Mouse (Mus musculus) intestine, embryonic 14.5 days (tissue): ENCODE measurements around the gene Aldh1l2. TPM values are rescaled to one million over a fixed set of nuclear protein-coding genes. Genes with fewer than 3 reads are reported as not detected.

Experiments
- ATAC-seq: fragments of 200-750 bp; cut with Nextera tagmentation; replicated peaks from 2 replicates; pipeline ENCODE4 v1.8.0; 2017; ENCODE audit warnings: low read depth, moderate number of reproducible peaks, moderate TSS enrichment, moderate library complexity; ENCODE audit not compliant: low FRiP score, low TSS enrichment
- DNase-seq: peaks from one replicate; pipeline ENCODE4 v3.0.0-alpha.2; 2018; ENCODE audit warnings: low spot score
- H3K27ac ChIP-seq: fragments of 300-500 bp; sonication (generic); 2 replicates; pipeline ENCODE4 v1.5.1; 2014; ENCODE audit warnings: low read depth, mild to moderate bottlenecking, control low read depth
- H3K27me3 ChIP-seq: fragments of 300-500 bp; sonication (generic); replicated peaks from 2 replicates; pipeline ENCODE4 v1.6.1; 2014; ENCODE audit warnings: low read length, control low read depth; ENCODE audit not compliant: control insufficient read depth, insufficient read depth
- H3K36me3 ChIP-seq: fragments of 300-500 bp; sonication (generic); 2 replicates; pipeline ENCODE4 v1.6.1; 2014; ENCODE audit warnings: low read length, control low read depth; ENCODE audit not compliant: control insufficient read depth, insufficient read depth
- H3K4me1 ChIP-seq: fragments of 300-500 bp; sonication (generic); replicated peaks from 2 replicates; pipeline ENCODE4 v1.6.1; 2014; ENCODE audit warnings: low read length, control low read depth, mixed read lengths; ENCODE audit not compliant: control insufficient read depth, insufficient read depth
- H3K4me2 ChIP-seq: fragments of 300-500 bp; sonication (generic); 2 replicates; pipeline ENCODE4 v1.6.1; 2014; ENCODE audit warnings: low read length
- H3K4me3 ChIP-seq: fragments of 300-500 bp; sonication (generic); 2 replicates; pipeline ENCODE4 v1.5.1; 2014; ENCODE audit warnings: low read depth, low read length, control low read depth, mixed read lengths
- H3K9ac ChIP-seq: fragments of 300-500 bp; sonication (generic); 2 replicates; pipeline ENCODE4 v1.6.1; 2014; ENCODE audit warnings: mild to moderate bottlenecking, low read length
- H3K9me3 ChIP-seq: fragments of 300-500 bp; sonication (generic); 2 replicates; pipeline ENCODE4 v1.6.1; 2016; ENCODE audit warnings: low read length, control low read depth; ENCODE audit not compliant: control insufficient read depth
- WGBS: fragments of 180-500 bp; shearing (Covaris S2); extraction: QIAGEN DNeasy Blood & Tissue Kit; methylation state at CpG from one replicate; pipeline ENCODE4 v1.1.7; 2014; 5-methylcytosine and 5-hydroxymethylcytosine counted together
- polyA plus RNA-seq: library from polyadenylated mRNA; unstranded; fragments of >200 nt; fragmentation: Nextera tagmentation; extraction: Ambion mirVana; gene quantifications from 2 replicates; pipeline ENCODE4 v1.2.1, GENCODE M21; 2014

Aldh1l2 gene
- polyA plus RNA-seq, 1 experiment from 2014 or later = 2.2 TPM

GRCm38 (mm10) chr10:83508962-83509660, 24.8 kb downstream of the Aldh1l2 start:
- no peak overlapping the region for H3K4me3 ChIP-seq
- no peaks in the 10 kb centered on the region for H3K4me1 ChIP-seq
- ATAC-seq (no peak), DNase-seq (no peak)
- no peaks in the 10 kb centered on the region for H3K9me3 ChIP-seq
- no peaks in the 10 kb centered on the region for H3K27me3 ChIP-seq
- H3K9ac ChIP-seq = no peak overlapping the region
- no peak overlapping the region for H3K4me2 ChIP-seq
- H3K36me3 ChIP-seq = no peaks in the 10 kb centered on the region
- 62% methylated on average over 8 of the region's 8 CpGs for WGBS
- H3K27ac ChIP-seq = no peak overlapping the region

DNA sequence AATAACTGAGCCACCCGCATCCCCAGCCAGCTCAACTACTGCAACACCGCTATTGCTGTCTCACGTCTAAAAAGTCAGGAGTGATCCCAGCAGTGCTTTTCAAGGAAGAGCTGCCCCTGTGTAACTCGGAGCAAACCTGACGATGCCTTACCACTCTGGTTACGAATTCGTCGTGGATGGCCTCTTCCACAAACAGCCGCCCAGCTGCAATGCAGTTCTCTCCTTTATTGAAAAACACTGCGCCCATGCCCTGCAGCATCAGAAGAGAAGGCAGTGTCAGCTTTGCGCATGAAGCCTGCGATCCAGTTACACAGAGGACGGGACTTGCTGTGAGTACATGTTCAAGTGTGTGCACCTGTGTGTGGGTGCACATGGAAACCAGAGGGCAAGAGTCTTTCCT, 36.6 kb downstream of the Aldh1l2 start:
- no peak overlapping the region for H3K27ac ChIP-seq
- no peaks in the 10 kb centered on the region for H3K9me3 ChIP-seq
- H3K36me3 ChIP-seq = no peaks in the 10 kb centered on the region
- no peaks in the 10 kb centered on the region for H3K27me3 ChIP-seq
- H3K4me2 ChIP-seq = no peak overlapping the region
- no peak overlapping the region for H3K4me3 ChIP-seq
- DNase-seq (no peak), ATAC-seq (no peak)
- no peaks in the 10 kb centered on the region for H3K4me1 ChIP-seq
- H3K9ac ChIP-seq = no peak overlapping the region
- 84% methylated on average over 13 of the region's 13 CpGs for WGBS

DNA sequence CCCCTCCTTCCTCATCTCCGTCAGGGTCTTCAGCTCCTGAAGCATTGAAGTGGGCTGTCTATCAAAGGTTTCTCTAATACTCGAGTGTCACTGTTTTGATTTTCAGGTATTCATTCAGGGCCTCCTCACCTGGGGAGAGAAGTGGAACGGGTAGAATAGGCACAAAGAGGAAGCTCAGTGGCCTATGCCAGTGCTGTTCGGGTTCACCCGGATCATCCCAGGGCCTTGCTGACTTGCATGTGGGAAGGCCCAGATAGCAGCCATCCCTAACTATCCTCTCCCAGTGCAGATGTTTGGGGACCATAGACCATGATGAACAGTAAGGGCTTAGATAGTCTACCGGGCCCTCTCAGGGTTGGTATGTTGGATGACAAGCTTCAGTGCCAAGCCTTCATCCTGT, 43.4 kb downstream of the Aldh1l2 start:
- DNase-seq = no peak
- Histone ChIP-seq H3K4me3 (no peak overlapping the region), H3K9ac (no peak overlapping the region), H3K36me3 (no peaks in the 10 kb centered on the region), H3K27ac (no peak overlapping the region), H3K9me3 (no peaks in the 10 kb centered on the region), H3K27me3 (no peaks in the 10 kb centered on the region), H3K4me2 (no peak overlapping the region), H3K4me1 (no peaks in the 10 kb centered on the region)
- no peak for ATAC-seq
- 93% methylated on average over 6 of the region's 6 CpGs for WGBS

DNA sequence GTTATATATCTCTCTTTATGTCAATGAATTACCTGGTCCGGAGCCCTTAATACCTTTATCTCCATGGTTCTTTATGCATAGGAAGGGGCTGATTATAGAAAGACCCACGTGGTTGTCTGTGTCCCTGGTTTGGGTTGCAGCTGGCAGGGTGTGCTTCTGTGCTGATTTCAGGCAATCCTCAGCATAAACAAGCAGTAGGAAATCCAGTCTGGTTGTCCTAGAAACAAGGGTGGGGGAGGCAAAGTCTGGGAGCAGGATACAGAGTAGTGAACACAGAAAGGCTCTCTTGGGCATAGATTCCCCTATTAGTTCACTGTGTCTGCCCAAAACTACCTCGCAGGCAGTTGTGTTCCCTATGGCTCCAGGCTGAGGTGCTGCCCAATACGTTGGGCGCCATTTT, 56.7 kb downstream of the Aldh1l2 start:
- WGBS = 77% methylated on average over 5 of the region's 5 CpGs
- DNase-seq (peak; percentile 39), ATAC-seq (no peak)
- Histone ChIP-seq H3K27ac (no peak overlapping the region), H3K9me3 (no peaks in the 10 kb centered on the region), H3K9ac (no peak overlapping the region), H3K4me1 (no peaks in the 10 kb centered on the region), H3K27me3 (no peaks in the 10 kb centered on the region), H3K4me2 (no peak overlapping the region), H3K4me3 (no peak overlapping the region), H3K36me3 (no peaks in the 10 kb centered on the region)

DNA sequence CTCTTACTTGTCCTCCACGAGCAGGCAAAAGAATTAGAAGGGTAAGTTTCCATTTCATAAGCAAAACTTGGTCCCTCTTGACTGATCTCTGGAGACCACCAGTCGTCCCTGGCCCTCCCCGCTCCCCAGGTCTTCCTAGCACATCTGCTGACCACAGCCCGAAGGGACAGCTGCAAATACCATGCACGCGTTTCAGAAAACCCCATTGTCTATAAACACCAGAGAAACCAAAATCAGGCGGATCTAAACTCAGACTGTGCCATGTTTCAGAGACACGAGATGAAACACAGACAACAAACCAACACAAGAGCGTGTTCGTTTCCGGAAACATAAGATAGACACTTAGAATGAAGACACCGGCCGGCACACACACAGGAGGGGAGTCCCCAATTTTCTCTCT, 58.7 kb downstream of the Aldh1l2 start:
- Histone ChIP-seq H3K27ac (no peak overlapping the region), H3K9ac (no peak overlapping the region), H3K9me3 (no peaks in the 10 kb centered on the region), H3K27me3 (no peaks in the 10 kb centered on the region), H3K4me1 (no peaks in the 10 kb centered on the region), H3K4me2 (no peak overlapping the region), H3K36me3 (no peaks in the 10 kb centered on the region), H3K4me3 (no peak overlapping the region)
- 91% methylated on average over 13 of the region's 13 CpGs for WGBS
- ATAC-seq (no peak), DNase-seq (peak; percentile 1)

GRCm38 (mm10) chr10:83457531-83457930, 76.4 kb downstream of the Aldh1l2 start:
- ATAC-seq (no peak), DNase-seq (no peak)
- 90% methylated on average over 3 of the region's 3 CpGs for WGBS
- Histone ChIP-seq H3K4me2 (no peak overlapping the region), H3K27me3 (no peaks in the 10 kb centered on the region), H3K36me3 (no peaks in the 10 kb centered on the region), H3K9ac (no peak overlapping the region), H3K27ac (no peak overlapping the region), H3K4me3 (no peak overlapping the region), H3K9me3 (peaks cover 17% of the 10 kb centered on the region), H3K4me1 (no peaks in the 10 kb centered on the region)

DNA sequence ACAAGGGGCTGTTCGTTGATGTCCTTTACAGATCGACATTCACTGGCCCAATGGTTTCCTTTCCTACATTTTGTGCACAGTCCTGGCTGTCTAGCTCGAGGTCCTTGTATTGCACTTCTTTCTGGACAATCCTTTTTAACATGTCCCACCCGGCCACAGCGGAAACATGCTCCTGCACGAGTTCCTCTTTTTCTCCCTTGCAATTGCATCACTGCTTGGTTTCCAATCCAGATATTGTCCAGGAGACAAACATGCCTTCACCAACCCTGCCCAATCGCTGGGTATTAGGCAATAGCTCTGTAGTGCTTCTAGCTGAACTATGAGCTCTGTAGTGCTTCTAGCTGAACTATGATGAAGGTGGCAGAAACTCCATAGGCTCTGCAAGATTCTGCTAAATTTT, 85.4 kb downstream of the Aldh1l2 start:
- WGBS = 93% methylated on average over 7 of the region's 7 CpGs

More for the DNA sequence above, 85.4 kb downstream of the Aldh1l2 start:
- no peak for ATAC-seq
- no peak for DNase-seq
- H3K27ac ChIP-seq = no peak overlapping the region
- H3K4me3 ChIP-seq = no peak overlapping the region
- H3K36me3 ChIP-seq = no peaks in the 10 kb centered on the region
- no peak overlapping the region for H3K9ac ChIP-seq
- no peak overlapping the region for H3K4me2 ChIP-seq
- no peaks in the 10 kb centered on the region for H3K27me3 ChIP-seq
- H3K9me3 ChIP-seq = peaks cover 11% of the 10 kb centered on the region; the same call in 1 of the 2 replicates
- no peaks in the 10 kb centered on the region for H3K4me1 ChIP-seq

Other genes with a start within 250 kb of the Aldh1l2 start
- 0.89 and 1.6 TPM in 2 replicates for gene Slc41a2, start 196.3 kb downstream of the Aldh1l2 start, polyA plus RNA-seq
- gene D10Wsu102e, start 173.9 kb downstream of the Aldh1l2 start, polyA plus RNA-seq = 0.66 and 0.79 TPM in 2 replicates
- gene Washc4, start 9.6 kb upstream of the Aldh1l2 start, polyA plus RNA-seq = 39.5 and 42.2 TPM in 2 replicates
- 37.7 and 44.4 TPM in 2 replicates for gene Appl2, start 114.6 kb upstream of the Aldh1l2 start, polyA plus RNA-seq
- 24.6 and 25.5 TPM in 2 replicates for gene 1500009L16Rik, start 188.7 kb upstream of the Aldh1l2 start, polyA plus RNA-seq